Mouse (Mus musculus): Measurements from ENCODE around the gene Psma3. TPM values are rescaled to one million over a fixed set of nuclear protein-coding genes. Genes with fewer than 3 reads are reported as not detected.

The Psma3 gene
- total and polyA plus RNA-seq, 3 experiments: 295 to 304 TPM; not detected in 1

Other genes with a start within 250 kb of the Psma3 start
- 3.6 and 3.7 TPM in 2 replicates for gene Frmd6, start 149.1 kb upstream of the Psma3 start, total RNA-seq (2012; rRNA removed)
- gene Frmd6, start 149.1 kb upstream of the Psma3 start, polyA plus RNA-seq (2012; ENCODE audit: insufficient read depth in 1 of 2, insufficient read length in 2 of 2, low read depth in 1 of 2, low replicate concordance in 2 of 2, missing spikeins in 1 of 2): 1 to 10 TPM in 1 of 2 experiments, not detected in 1; 5.0 TPM
- 78.7 and 87.9 TPM in 2 replicates for gene Actr10, start 36.8 kb upstream of the Psma3 start, total RNA-seq (2012; rRNA removed)
- gene Actr10, start 36.8 kb upstream of the Psma3 start, polyA plus RNA-seq (2012; ENCODE audit: insufficient read depth in 1 of 2, insufficient read length in 2 of 2, low read depth in 1 of 2, low replicate concordance in 2 of 2, missing spikeins in 1 of 2): 100 to 1,000 TPM in 1 of 2 experiments, not detected in 1; 109 TPM
- 6.7 and 7.2 TPM in 2 replicates for gene Arid4a, start 41.4 kb downstream of the Psma3 start, total RNA-seq (2012; rRNA removed)
- 10 to 100 TPM in 1 of 2 experiments, not detected in 1; 13.0 TPM for gene Arid4a, start 41.4 kb downstream of the Psma3 start, polyA plus RNA-seq (2012; ENCODE audit: insufficient read depth in 1 of 2, insufficient read length in 2 of 2, low read depth in 1 of 2, low replicate concordance in 2 of 2, missing spikeins in 1 of 2)
- gene Tomm20l, start 136.8 kb downstream of the Psma3 start, total RNA-seq (2012; rRNA removed): not detected in 2 replicates
- under 1 TPM in 1 of 2 experiments, not detected in 1; 0.29 TPM for gene Tomm20l, start 136.8 kb downstream of the Psma3 start, polyA plus RNA-seq (2012; ENCODE audit: insufficient read depth in 1 of 2, insufficient read length in 2 of 2, low read depth in 1 of 2, low replicate concordance in 2 of 2, missing spikeins in 1 of 2)
- gene Timm9, start 162.1 kb downstream of the Psma3 start, total RNA-seq (2012; rRNA removed): 131 and 147 TPM in 2 replicates
- 10 to 100 TPM in 1 of 2 experiments, not detected in 1; 68.4 TPM for gene Timm9, start 162.1 kb downstream of the Psma3 start, polyA plus RNA-seq (2012; ENCODE audit: insufficient read depth in 1 of 2, insufficient read length in 2 of 2, low read depth in 1 of 2, low replicate concordance in 2 of 2, missing spikeins in 1 of 2)
- 5.8 and 6.6 TPM in 2 replicates for gene 2700049A03Rik, start 162.2 kb downstream of the Psma3 start, total RNA-seq (2012; rRNA removed)
- gene 2700049A03Rik, start 162.2 kb downstream of the Psma3 start, polyA plus RNA-seq (2012; ENCODE audit: insufficient read depth in 1 of 2, insufficient read length in 2 of 2, low read depth in 1 of 2, low replicate concordance in 2 of 2, missing spikeins in 1 of 2): 1 to 10 TPM in 1 of 2 experiments, not detected in 1; 7.2 TPM